Mouse (Mus musculus) lung, postnatal 0 days (tissue): Measurements from ENCODE around the gene Enthd1. TPM values are rescaled to one million over a fixed set of nuclear protein-coding genes. Genes with fewer than 3 reads are reported as not detected.

Source experiments
- ATAC-seq: fragments of 200-750 bp; cut with Nextera tagmentation; 2 replicates; pipeline ENCODE4 v1.8.0; 2017; ENCODE audit warnings: moderate library complexity
- DNase-seq: peaks from one replicate; pipeline ENCODE4 v3.0.0-alpha.2; 2016; ENCODE audit warnings: low spot score
- H3K27ac ChIP-seq: fragments of 300-500 bp; sonication (generic); 2 replicates; pipeline ENCODE4 v1.5.1; 2014; ENCODE audit warnings: antibody characterized with exemption, mild to moderate bottlenecking, low read length, mixed read lengths
- H3K27me3 ChIP-seq: fragments of 300-500 bp; sonication (generic); replicated peaks from 2 replicates; pipeline ENCODE4 v1.6.1; 2014; ENCODE audit warnings: low read length, mixed read lengths; ENCODE audit not compliant: insufficient read depth
- H3K36me3 ChIP-seq: fragments of 300-500 bp; sonication (generic); 2 replicates; pipeline ENCODE4 v1.6.1; 2014; ENCODE audit warnings: low read length, mixed read lengths; ENCODE audit not compliant: insufficient read depth
- H3K4me1 ChIP-seq: fragments of 300-500 bp; sonication (generic); 2 replicates; pipeline ENCODE4 v1.6.1; 2014; ENCODE audit warnings: antibody characterized with exemption, low read depth, low read length, mixed read lengths; ENCODE audit not compliant: insufficient read depth
- H3K4me2 ChIP-seq: fragments of 300-500 bp; sonication (generic); replicated peaks from 2 replicates; pipeline ENCODE4 v1.6.1; 2014; ENCODE audit warnings: low read depth, mild to moderate bottlenecking, low read length, moderate library complexity, mixed read lengths
- H3K4me3 ChIP-seq: fragments of 300-500 bp; sonication (generic); 2 replicates; pipeline ENCODE4 v1.5.1; 2014; ENCODE audit warnings: low read depth, low read length
- H3K9ac ChIP-seq: fragments of 300-500 bp; sonication (generic); replicated peaks from 2 replicates; pipeline ENCODE4 v1.6.1; 2014; ENCODE audit warnings: low read depth, mild to moderate bottlenecking
- H3K9me3 ChIP-seq: fragments of 300-500 bp; sonication (generic); 2 replicates; pipeline ENCODE4 v1.6.1; 2016; ENCODE audit warnings: low read length, mixed read lengths
- CTCF ChIP-seq: IDR thresholded peaks from 2 replicates; pipeline ENCODE4 v1.5.1; 2016; ENCODE audit warnings: antibody characterized with exemption, mild to moderate bottlenecking
- EP300 ChIP-seq: IDR thresholded peaks from 2 replicates; pipeline ENCODE4 v1.6.1; 2016; ENCODE audit warnings: antibody characterized with exemption, mild to moderate bottlenecking, control low read depth
- WGBS: fragments of 180-500 bp; shearing (Covaris S2); extraction: QIAGEN DNeasy Blood & Tissue Kit; methylation state at CpG from one replicate; pipeline ENCODE4 v1.1.7; 2014; 5-methylcytosine and 5-hydroxymethylcytosine counted together
- polyA plus RNA-seq: library from polyadenylated mRNA; unstranded; fragments of >200 nt; fragmentation: Nextera tagmentation; extraction: Ambion mirVana; gene quantifications from 2 replicates; pipeline ENCODE4 v1.2.1, GENCODE M21; 2015

Enthd1 gene
- polyA plus RNA-seq, 1 experiment from 2014 or later, result not detected

DNA sequence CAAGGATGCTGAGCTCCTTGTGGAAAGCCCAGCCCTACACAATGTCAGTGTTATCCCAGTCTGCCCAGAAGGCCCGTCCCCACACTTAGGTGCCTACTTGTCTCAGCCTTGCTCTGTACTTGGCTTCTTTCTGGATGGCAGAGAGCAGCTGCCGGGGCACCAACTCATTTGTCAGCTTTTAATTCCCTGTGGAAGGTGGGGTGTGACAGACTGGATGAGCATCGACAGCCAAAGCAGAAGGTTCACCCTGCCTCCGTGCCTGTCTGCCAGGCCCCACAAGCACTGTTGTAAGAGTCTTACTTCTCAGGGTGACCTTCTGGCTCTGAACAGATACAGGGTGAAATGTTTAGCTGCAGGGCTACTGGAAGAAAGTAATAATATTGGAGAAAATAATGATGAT lies 149.8 kb downstream of the Enthd1 start:
- H3K27ac ChIP-seq, result no peak overlapping the region
- no peaks in the 10 kb centered on the region for H3K27me3 ChIP-seq
- H3K36me3 ChIP-seq, result no peaks in the 10 kb centered on the region
- H3K4me3 ChIP-seq, result no peak overlapping the region
- no peak overlapping the region for H3K9ac ChIP-seq
- no peak for ATAC-seq
- H3K9me3 ChIP-seq, result no peaks in the 10 kb centered on the region
- TF ChIP-seq CTCF (no peak), EP300 (no peak)
- no peaks in the 10 kb centered on the region; the same call in 1 of the 2 replicates for H3K4me1 ChIP-seq
- H3K4me2 ChIP-seq, result no peak overlapping the region
- WGBS, result 77% methylated on average over 4 of the region's 4 CpGs
- DNase-seq, result no peak

DNA sequence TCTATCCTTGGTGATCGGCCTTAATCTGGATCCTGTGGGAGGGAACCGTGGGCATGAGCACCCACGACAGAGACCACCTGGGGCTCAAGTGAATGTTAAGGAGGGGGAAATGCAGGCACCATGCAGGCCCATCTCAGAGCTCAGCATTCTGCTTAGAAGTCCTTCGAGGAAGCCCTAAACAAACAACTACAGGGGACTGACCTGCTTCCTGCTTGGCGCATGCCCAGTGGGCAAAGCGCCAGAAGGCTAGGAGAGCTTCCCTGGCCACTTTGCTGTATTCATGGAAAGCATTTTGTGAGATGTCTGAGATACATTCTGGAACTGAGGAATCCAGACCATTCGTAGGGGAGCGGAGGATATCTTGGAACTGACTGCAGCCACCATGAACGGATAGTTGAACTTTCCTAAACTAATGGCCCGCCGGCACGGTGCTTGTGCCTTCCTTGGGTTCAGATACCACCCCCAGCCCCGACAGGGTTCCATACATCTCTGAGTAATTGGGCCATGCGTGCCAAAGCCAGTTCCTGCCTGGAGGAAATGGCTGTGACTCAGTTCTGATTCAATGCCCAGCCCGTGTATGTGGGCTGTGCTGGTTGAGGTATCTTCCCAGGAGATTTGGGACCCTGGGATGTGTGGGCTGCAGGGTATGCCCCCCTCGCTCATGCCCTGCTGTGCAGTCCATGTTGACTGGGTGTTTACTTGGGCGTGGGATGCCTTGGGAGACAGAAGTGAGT lies 150.8 kb downstream of the Enthd1 start:
- peak; percentile 63 for TF ChIP-seq EP300
- TF ChIP-seq CTCF, result no peak
- H3K4me1 ChIP-seq, result no peaks in the 10 kb centered on the region; the same call in 1 of the 2 replicates
- no peaks in the 10 kb centered on the region for H3K9me3 ChIP-seq
- H3K4me3 ChIP-seq, result no peak overlapping the region
- no peaks in the 10 kb centered on the region for H3K36me3 ChIP-seq
- 48% methylated on average over 17 of the region's 17 CpGs for WGBS
- H3K27me3 ChIP-seq, result no peaks in the 10 kb centered on the region
- ATAC-seq (peak; percentile 79), DNase-seq (peak; percentile 67)
- H3K27ac ChIP-seq, result no peak overlapping the region
- H3K9ac ChIP-seq, result no peak overlapping the region
- no peak overlapping the region for H3K4me2 ChIP-seq

DNA sequence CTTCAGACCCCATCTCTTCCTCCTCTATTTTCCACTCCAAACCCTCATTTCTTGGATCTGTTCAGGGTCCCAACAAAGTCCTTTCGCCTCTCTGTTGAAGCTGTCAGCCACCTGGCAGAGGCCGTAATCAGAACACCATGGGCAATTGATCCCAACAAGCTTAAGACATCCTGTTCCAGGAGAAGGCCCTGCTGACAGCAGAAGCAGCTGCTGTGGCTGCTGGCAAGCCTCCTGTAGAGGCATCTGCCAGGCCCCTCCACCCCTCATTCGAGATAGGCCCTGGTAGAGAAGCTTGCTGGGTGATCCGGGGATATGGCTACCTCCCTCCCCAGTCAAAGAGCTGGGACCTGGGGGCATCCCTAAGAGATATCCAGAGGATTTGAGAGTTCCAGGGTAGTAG lies 151.9 kb downstream of the Enthd1 start:
- Histone ChIP-seq H3K9ac (no peak overlapping the region), H3K27me3 (no peaks in the 10 kb centered on the region), H3K4me2 (no peak overlapping the region), H3K36me3 (no peaks in the 10 kb centered on the region), H3K27ac (no peak overlapping the region), H3K4me1 (peaks cover 5% of the 10 kb centered on the region; the same call in 1 of the 2 replicates), H3K4me3 (no peak overlapping the region), H3K9me3 (no peaks in the 10 kb centered on the region)
- 80% methylated on average over 4 of the region's 4 CpGs for WGBS
- no peak for ATAC-seq
- DNase-seq, result no peak
- TF ChIP-seq EP300 (no peak), CTCF (no peak)

DNA sequence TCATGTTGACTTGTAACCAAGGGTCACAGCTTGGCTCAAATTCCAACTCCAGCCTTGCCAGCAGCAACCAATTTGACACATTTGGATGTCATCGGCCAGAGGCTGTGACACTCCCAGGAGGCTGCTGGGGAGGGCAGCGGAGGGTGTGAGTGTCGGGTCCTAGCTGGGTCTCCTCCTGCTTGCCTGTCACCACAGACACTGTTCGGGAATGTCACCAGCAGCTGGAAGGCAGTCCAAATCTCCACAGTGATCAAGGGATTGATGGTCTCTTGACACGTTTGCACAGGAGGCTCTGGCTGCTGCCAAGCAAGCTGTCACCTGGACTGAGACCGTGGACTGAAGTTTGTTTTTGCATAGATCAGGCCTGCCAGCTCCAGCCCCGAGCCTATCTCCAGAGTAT lies 154.3 kb downstream of the Enthd1 start:
- TF ChIP-seq CTCF (no peak), EP300 (no peak)
- WGBS, result 45% methylated on average over 7 of the region's 7 CpGs
- DNase-seq (no peak), ATAC-seq (no peak)
- Histone ChIP-seq H3K4me2 (no peak overlapping the region), H3K9ac (no peak overlapping the region), H3K27ac (no peak overlapping the region), H3K27me3 (no peaks in the 10 kb centered on the region), H3K4me1 (peaks cover 5% of the 10 kb centered on the region; the same call in 1 of the 2 replicates), H3K4me3 (no peak overlapping the region), H3K36me3 (no peaks in the 10 kb centered on the region), H3K9me3 (no peaks in the 10 kb centered on the region)

DNA sequence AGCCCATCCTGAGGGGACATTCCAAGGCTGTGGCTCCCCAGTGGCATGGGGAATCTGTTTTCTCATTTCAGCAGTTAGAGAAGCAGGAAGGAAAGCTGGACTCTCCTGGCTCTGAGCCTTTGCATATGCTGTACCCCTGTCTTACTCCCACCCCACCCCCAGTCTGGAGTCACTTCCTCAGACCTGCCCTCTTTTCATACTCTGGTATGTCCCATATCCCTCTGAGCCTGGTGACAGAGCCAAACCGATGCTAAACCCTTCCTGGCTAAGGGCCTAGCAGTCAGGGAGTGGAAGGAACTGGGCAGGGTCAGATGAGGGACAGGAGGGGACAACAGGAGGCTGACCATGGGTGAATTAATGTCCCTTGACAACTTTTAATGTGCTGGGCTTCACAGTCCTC lies 157.1 kb downstream of the Enthd1 start:
- Histone ChIP-seq H3K36me3 (no peaks in the 10 kb centered on the region), H3K9ac (no peak overlapping the region), H3K27me3 (no peaks in the 10 kb centered on the region), H3K4me3 (no peak overlapping the region), H3K4me1 (peaks cover 5% of the 10 kb centered on the region; the same call in 1 of the 2 replicates), H3K9me3 (no peaks in the 10 kb centered on the region), H3K27ac (no peak overlapping the region), H3K4me2 (no peak overlapping the region)
- 12% methylated on average over 1 of the region's 1 CpGs for WGBS
- no peak for TF ChIP-seq CTCF
- peak; percentile 68 for TF ChIP-seq EP300
- DNase-seq, result peak; percentile 67
- peak; percentile 93 for ATAC-seq

Other genes starting within 250 kb of the Enthd1 start
- 1.9 and 2.2 TPM in 2 replicates for gene Grap2, start 7.4 kb upstream of the Enthd1 start, polyA plus RNA-seq
- 0.73 and 0.80 TPM in 2 replicates for gene Fam83f, start 106.7 kb upstream of the Enthd1 start, polyA plus RNA-seq
- 10.1 and 11.7 TPM in 2 replicates for gene Tnrc6b, start 146.2 kb upstream of the Enthd1 start, polyA plus RNA-seq